Mouse (Mus musculus): ENCODE results near the gene Abca1.
A peak's percentile ranks its signal among the peaks of the same experiment; 100 is the strongest.

Abca1 gene

DNA sequence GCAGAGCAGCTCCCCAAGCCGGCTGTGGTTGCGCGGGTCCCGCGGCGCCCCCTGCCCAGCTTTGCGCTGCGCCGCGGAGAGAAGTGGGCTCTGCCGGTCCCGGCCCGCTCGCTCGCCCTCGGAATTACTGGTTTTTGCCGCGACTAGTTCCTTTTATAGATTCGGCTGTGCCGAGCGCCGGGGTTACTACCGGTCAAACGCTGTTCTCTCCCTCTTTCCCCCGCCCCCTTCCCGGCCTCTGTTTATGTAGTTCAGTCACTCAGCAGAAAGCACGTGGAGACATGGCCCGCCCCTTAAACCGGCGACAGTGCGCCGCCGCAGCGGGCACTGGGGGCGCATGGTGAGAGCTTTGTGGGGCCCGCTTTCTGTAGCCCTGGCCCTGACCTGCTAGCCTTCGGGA, at the start of gene Abca1:
Abca1 (minus strand) TSS at position 129 of the 400 bp plus-strand sequence.
- peak; percentile 85 for DNase-seq

- DNase-seq = no peak
Measured at GRCm38 (mm10) chr4:53204482-53204881, 44.8 kb upstream of the Abca1 start.

DNA sequence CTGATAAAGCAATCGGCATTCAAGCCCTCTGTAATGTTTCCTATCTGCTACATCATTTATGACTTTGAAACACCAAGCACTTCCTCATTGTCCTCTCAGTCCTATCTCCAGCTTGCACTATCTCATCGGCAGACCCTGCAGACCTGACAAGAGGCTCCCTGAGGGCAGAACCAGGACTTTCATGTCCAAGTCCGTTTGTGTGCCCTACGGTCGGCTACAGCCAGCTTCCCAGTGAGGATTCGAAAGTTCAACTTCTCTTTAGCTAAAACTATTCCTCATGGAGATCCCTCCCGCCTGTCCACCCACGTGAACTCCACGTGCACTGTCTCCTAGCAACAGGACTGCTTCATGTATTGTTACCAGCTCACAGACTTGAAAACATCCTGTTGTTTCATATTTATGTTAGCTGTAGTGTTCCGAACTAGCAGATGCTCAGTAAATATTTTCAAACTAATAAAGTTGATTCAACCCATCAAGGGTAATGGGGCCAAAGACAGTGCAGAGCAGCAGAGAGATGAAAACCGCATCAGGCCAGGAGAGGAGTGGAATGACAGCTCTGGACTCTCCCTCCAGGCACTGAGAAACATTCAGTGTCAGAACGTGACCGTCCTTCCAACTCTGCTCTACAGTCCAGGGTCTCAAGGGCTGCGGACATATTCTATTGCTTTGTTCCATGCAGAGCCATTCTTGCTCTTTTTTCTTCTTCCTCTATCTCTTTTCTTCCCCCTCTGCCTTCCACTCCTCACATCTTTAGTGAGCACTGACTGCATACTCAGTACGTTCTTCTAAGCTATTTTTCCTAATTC, 44.1 kb upstream of the Abca1 start:
- DNase-seq = no peak

DNA sequence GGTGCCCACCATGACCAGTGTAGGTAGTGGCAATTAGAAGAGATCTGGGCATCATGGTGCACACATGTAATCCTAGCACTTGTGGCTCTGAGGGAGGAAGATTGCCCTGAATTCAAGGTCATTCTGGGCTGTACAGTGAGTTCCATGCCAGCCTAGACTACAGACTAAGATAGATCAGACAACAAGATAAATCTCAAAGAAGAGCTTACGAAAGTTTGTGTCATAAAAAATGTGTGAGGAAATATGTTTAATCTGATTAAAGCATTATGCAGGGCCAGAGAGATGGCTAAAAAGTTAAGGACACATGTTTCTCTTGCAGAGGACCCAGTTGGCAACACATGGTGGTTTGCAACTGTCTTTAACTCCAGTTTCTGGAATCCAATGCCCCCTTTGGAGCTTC, 40.6 kb upstream of the Abca1 start:
- no peak for DNase-seq

DNA sequence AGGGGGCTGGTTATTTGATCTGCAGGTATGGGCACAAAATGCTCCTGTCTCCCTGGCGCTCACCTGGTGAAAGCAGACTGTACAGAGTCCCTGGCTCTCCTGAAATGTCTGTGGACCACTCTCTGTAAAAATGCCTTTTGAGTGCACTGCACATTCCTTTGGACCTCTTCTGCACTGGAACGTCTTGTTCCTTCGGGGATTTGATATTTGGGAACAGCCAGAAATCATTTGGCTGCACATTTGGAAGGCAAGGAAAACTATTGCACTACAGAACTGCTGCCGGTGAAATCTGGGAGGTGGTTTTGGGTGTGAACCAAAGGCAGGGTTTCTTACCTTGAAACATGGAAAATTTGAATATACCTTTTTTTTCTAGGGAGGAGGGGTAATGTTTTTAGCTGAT, 38.1 kb upstream of the Abca1 start:
- no peak for DNase-seq

DNA sequence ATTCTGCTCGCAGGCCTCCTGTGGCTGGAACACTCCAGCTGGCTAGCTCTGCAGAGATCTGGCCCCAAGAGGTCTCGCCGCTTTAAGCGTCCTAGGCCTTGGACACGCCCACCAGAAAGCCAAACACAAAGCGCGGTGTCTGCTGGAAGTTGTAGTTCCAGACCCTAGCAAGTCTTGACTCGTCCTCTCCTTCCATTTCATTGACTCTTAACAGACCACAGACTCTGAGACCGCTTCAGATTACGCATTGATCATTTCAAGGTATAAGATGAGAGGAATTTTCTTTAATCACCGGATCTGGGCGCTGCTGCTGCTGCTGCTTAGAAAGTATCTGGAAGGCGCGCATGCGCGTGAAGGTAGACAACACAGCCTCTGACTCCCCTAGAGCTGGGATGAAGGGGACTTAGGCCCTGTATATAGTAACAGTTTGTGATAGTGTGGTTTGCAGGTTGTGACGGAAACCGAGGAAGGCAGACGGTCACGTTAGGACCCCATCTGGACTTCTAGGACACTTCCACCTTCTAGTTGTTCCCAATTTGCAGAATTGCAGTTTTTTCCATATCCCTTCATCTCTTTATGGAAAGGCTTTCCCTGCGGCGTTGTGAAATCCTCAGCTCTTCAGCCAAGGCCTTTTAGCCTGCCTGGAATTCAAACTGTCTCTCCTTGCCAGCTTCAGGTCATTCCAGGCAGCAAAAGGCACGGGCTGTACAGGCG, 36.5 kb upstream of the Abca1 start:
- peak; percentile 93 for DNase-seq

- DNase-seq = no peak
Measured at GRCm38 (mm10) chr4:53187071-53187470, 27.4 kb upstream of the Abca1 start.

- no peak for DNase-seq
Measured at GRCm38 (mm10) chr4:53186573-53186972, 26.9 kb upstream of the Abca1 start.

GRCm38 (mm10) chr4:53186141-53186540, 26.4 kb upstream of the Abca1 start:
- DNase-seq = no peak

DNA sequence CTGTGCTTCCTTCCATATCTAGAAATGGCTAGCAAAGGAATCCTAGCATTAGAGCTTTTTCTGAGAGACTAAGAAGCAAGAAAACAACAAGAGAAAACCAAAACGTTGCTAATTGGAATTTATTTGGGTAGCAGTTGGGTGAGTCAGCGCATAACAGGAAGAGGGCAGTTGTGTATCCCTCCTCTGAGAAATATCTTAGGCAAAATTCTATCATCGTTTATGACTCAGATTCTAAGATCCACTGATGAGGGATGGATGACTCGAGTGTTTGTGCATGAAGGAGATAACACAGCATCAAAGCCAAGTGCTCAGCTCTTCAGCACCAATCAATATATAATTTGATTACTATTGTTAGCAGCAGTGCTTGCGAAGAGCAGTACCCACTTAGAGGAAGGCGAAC, 21.8 kb upstream of the Abca1 start:
- no peak for DNase-seq

GRCm38 (mm10) chr4:53179308-53179820, 19.7 kb upstream of the Abca1 start:
- no peak for DNase-seq

DNA sequence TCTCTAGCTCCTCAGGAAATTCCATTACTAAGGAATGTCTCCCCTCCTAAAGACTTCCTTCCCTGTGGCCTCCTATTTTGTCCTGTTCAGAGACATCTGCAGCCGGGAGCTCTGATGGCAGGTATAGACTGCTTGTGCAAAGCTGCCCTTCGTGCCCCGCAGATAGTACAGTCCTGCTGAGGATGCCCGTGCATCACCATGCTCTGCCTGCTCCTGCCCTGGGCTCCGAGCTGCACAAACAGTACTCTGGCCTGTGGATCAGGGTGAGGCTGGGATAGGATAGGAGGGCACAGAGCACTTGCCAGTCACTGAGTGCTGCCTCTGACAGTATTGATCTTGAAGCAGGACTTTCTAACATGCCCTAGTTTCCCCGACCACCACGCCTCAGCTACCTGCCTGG, 18.8 kb upstream of the Abca1 start:
- DNase-seq = no peak

- DNase-seq = no peak
Measured at GRCm38 (mm10) chr4:53177696-53178095, 18.0 kb upstream of the Abca1 start.

- no peak for DNase-seq
Measured at GRCm38 (mm10) chr4:53174906-53175305, 15.2 kb upstream of the Abca1 start.

DNA sequence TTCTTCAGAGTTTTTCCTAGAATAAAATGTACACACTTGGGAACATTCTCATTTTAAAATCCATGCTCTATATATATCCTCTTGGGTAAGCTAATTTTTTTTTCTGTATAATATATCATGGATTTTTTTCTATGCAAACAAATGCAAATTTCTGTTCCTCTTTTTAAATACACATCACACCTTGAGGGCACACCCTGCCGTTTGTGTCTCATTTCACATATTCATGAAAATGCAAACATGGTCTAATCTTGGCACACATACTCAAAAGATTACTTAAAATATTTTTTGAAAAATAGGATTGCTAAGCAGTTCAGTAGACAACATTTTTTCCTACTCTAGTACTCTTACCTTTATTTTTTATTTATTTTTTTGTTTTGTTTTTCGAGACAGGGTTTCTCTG, 10.7 kb upstream of the Abca1 start:
- no peak for DNase-seq

DNA sequence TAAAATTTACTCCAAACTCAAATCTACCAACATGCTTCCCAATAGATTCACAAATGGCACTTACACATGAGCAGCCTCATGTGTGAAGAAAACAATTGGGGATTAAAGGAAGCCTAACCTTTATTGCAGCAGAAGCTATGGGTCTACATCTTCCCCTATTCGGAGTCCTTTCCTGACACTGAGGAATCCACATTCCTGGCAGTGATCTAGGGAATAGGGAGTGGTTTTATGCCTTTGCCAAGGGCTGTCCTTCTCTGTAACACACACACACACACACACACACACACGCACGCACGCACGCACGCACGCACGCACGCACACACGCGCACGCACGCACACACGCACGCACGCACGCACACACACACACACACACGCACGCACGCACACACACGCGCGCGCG, 5.5 kb upstream of the Abca1 start:
- DNase-seq = no peak

- no peak for DNase-seq
Measured at GRCm38 (mm10) chr4:53159176-53159575, 519 bp downstream of the Abca1 start.

GRCm38 (mm10) chr4:53158634-53159033, 1.1 kb downstream of the Abca1 start:
- peak; percentile 65 for DNase-seq

- no peak for DNase-seq
Measured at GRCm38 (mm10) chr4:53155471-53155870, 4.2 kb downstream of the Abca1 start.

- DNase-seq = no peak
Measured at GRCm38 (mm10) chr4:53153711-53154110, 6.0 kb downstream of the Abca1 start.

GRCm38 (mm10) chr4:53153061-53153460, 6.6 kb downstream of the Abca1 start:
- DNase-seq = no peak

- DNase-seq = no peak
Measured at GRCm38 (mm10) chr4:53152655-53153054, 7.0 kb downstream of the Abca1 start.

- DNase-seq = no peak
Measured at GRCm38 (mm10) chr4:53150516-53150915, 9.2 kb downstream of the Abca1 start.

DNA sequence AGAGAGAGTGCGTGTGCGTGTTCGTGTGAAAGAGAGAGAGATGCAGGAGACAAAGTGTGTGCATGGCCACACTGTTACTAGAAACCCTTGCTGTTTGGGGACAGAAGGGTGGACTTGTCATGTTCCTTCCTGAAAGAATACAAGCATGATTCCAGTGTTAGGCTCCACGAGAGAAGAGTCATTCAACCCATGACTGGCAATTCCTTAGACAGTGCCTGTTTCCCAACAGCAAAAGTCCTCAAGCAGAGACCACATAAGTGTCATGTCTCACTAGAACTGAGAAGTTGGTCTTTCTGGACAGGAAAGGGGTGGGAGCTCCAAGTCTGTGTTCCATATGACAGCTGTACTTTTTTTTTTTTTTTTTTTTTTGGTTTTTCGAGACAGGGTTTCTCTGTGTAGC, 10.1 kb downstream of the Abca1 start:
- no peak for DNase-seq
